Mouse (Mus musculus): Measurements from ENCODE around the gene Agt. TPM values are rescaled to one million over a fixed set of nuclear protein-coding genes. Genes with fewer than 3 reads are reported as not detected.

Agt gene
- polyA plus RNA-seq, 1 experiment from 2014 or later: 0.25 TPM

- H3K4me1 ChIP-seq (ENCODE audit: control insufficient read depth, insufficient read depth, low read length): no peaks in the 10 kb centered on the region
- ATAC-seq (ENCODE audit: low FRiP score, low TSS enrichment) (no peak), DNase-seq (no peak)
- H3K36me3 ChIP-seq (ENCODE audit: control insufficient read depth, insufficient read depth, low read length): no peaks in the 10 kb centered on the region
- H3K4me2 ChIP-seq (ENCODE audit: low read length): no peak overlapping the region
- WGBS: 77% methylated on average over 8 of the region's 8 CpGs
- H3K4me3 ChIP-seq (replicated peaks; ENCODE audit: low read depth, low read length): no peak overlapping the region
- no peak overlapping the region for H3K27ac ChIP-seq (replicated peaks; ENCODE audit: low read depth, low read length)
- no peaks in the 10 kb centered on the region for H3K27me3 ChIP-seq (ENCODE audit: control insufficient read depth, insufficient read depth, low read length)
- H3K9me3 ChIP-seq (ENCODE audit: control insufficient read depth, low read length): 0 out of 2 replicates have a peak, but pooled peaks cover 5% of the 10 kb centered on the region
- no peak overlapping the region for H3K9ac ChIP-seq (replicated peaks; ENCODE audit: low read length)
Measured at GRCm38 (mm10) chr8:124507572-124508320, 61.8 kb downstream of the Agt start.

Other genes with a start within 250 kb of the Agt start
- 12.8 and 13.8 TPM in 2 replicates for gene Pgbd5, start 130.0 kb downstream of the Agt start, polyA plus RNA-seq (2014; fragmentation: Nextera tagmentation; extraction: Ambion mirVana)
- 33.0 and 39.3 TPM in 2 replicates for gene Cog2, start 48.9 kb downstream of the Agt start, polyA plus RNA-seq (2014; fragmentation: Nextera tagmentation; extraction: Ambion mirVana)
- gene Capn9, start 6.4 kb upstream of the Agt start, polyA plus RNA-seq (2014; fragmentation: Nextera tagmentation; extraction: Ambion mirVana): 0.09 and 0.15 TPM in 2 replicates
- gene 2310022B05Rik, start 93.7 kb upstream of the Agt start, polyA plus RNA-seq (2014; fragmentation: Nextera tagmentation; extraction: Ambion mirVana): 29.0 and 31.7 TPM in 2 replicates
- 56.3 and 70.9 TPM in 2 replicates for gene Ttc13, start 152.3 kb upstream of the Agt start, polyA plus RNA-seq (2014; fragmentation: Nextera tagmentation; extraction: Ambion mirVana)
- gene Arv1, start 152.4 kb upstream of the Agt start, polyA plus RNA-seq (2014; fragmentation: Nextera tagmentation; extraction: Ambion mirVana): 36.1 and 39.0 TPM in 2 replicates
- gene Fam89a, start 182.1 kb upstream of the Agt start, polyA plus RNA-seq (2014; fragmentation: Nextera tagmentation; extraction: Ambion mirVana): 0.21 and 0.32 TPM in 2 replicates
- 31.1 and 31.9 TPM in 2 replicates for gene Trim67, start 223.4 kb upstream of the Agt start, polyA plus RNA-seq (2014; fragmentation: Nextera tagmentation; extraction: Ambion mirVana)

All from midbrain, embryonic 14.5 days (tissue).